Mouse (Mus musculus) thymus, adult 2 months (tissue): Measurements from ENCODE around the gene Hcar1. TPM values are rescaled to one million over a fixed set of nuclear protein-coding genes. Genes with fewer than 3 reads are reported as not detected.

Experiments used
- DNase-seq: peaks from one replicate; pipeline ENCODE4 v3.0.0; 2021
- H3K27ac ChIP-seq: fragments of 200-500 bp; 2 replicates; pipeline ENCODE4 v1.5.1; 2012; ENCODE audit warnings: low read length, control low read depth; ENCODE audit not compliant: control insufficient read depth, insufficient read depth
- H3K27me3 ChIP-seq: fragments of 200-500 bp; 2 replicates; pipeline ENCODE4 v1.6.1; 2012; ENCODE audit warnings: mild to moderate bottlenecking, low read length, moderate library complexity, mixed read lengths; ENCODE audit not compliant: control insufficient read depth, insufficient read depth
- H3K36me3 ChIP-seq: fragments of 200-500 bp; 2 replicates; pipeline ENCODE4 v1.6.1; 2012; ENCODE audit warnings: mild to moderate bottlenecking, low read length, moderate library complexity; ENCODE audit not compliant: control insufficient read depth, insufficient read depth
- H3K4me1 ChIP-seq: fragments of 200-500 bp; replicated peaks from 2 replicates; pipeline ENCODE4 v1.6.1; 2012; ENCODE audit warnings: low read length; ENCODE audit not compliant: control insufficient read depth, insufficient read depth
- H3K4me3 ChIP-seq: fragments of 200-500 bp; 2 replicates; pipeline ENCODE4 v1.5.1; 2012; ENCODE audit warnings: mild to moderate bottlenecking, low read length, control low read depth, moderate library complexity; ENCODE audit not compliant: control insufficient read depth, insufficient read depth
- CTCF ChIP-seq: fragments of 200-500 bp; IDR thresholded peaks from 2 replicates; pipeline ENCODE4 v1.5.1; 2012; ENCODE audit warnings: mild to moderate bottlenecking, control low read depth, low read length, moderate library complexity, borderline replicate concordance; ENCODE audit not compliant: control insufficient read depth, poor library complexity, insufficient read depth; ENCODE audit errors: extremely low read depth
- POLR2A ChIP-seq: fragments of 200-500 bp; IDR thresholded peaks from 2 replicates; pipeline ENCODE4 v1.6.1; 2012; ENCODE audit warnings: mild to moderate bottlenecking, low read length, control low read depth, moderate library complexity; ENCODE audit not compliant: control insufficient read depth, poor library complexity, insufficient read depth; ENCODE audit errors: extremely low read depth
- WGBS: fragments of 180-500 bp; shearing (Covaris S2); methylation state at CpG from one replicate; pipeline ENCODE4 v1.1.7; 2018; 5-methylcytosine and 5-hydroxymethylcytosine counted together
- polyA plus RNA-seq: library from polyadenylated mRNA; depleted of rRNA; stranded (reverse); fragments of >200 nt; gene quantifications from 2 replicates; pipeline ENCODE4 v1.2.3, GENCODE M21; 2012

The Hcar1 gene
- polyA plus RNA-seq, 1 experiment: 3.1 TPM

GRCm38 (mm10) chr5:123906146-123906975 is 26.5 kb upstream of the Hcar1 start:
- Histone ChIP-seq H3K36me3 (no peaks in the 10 kb centered on the region), H3K27me3 (no peaks in the 10 kb centered on the region), H3K27ac (no peak overlapping the region), H3K4me1 (peaks cover 10% of the 10 kb centered on the region), H3K4me3 (no peak overlapping the region)
- no peak for DNase-seq
- TF ChIP-seq POLR2A (no peak), CTCF (no peak)
- 50% methylated on average over 17 of the region's 17 CpGs for WGBS

GRCm38 (mm10) chr5:123904059-123904672 is 24.3 kb upstream of the Hcar1 start:
- Histone ChIP-seq H3K4me3 (no peak overlapping the region), H3K36me3 (no peaks in the 10 kb centered on the region), H3K4me1 (peaks cover 10% of the 10 kb centered on the region), H3K27ac (no peak overlapping the region), H3K27me3 (no peaks in the 10 kb centered on the region)
- WGBS: 75% methylated on average over 11 of the region's 11 CpGs
- TF ChIP-seq POLR2A (no peak), CTCF (no peak)
- DNase-seq: no peak

- H3K4me1 ChIP-seq: peaks cover 9% of the 10 kb centered on the region
- peak overlapping the region; percentile 41 for H3K4me3 ChIP-seq
- 12% methylated on average over 13 of the region's 13 CpGs for WGBS
- TF ChIP-seq POLR2A (no peak), CTCF (no peak)
- no peaks in the 10 kb centered on the region for H3K36me3 ChIP-seq
- no peak for DNase-seq
- H3K27me3 ChIP-seq: no peaks in the 10 kb centered on the region
- no peak overlapping the region for H3K27ac ChIP-seq
These were observed 17.5 kb upstream of the Hcar1 start for GRCm38 (mm10) chr5:123897352-123897751.

GRCm38 (mm10) chr5:123896395-123896794 is 16.6 kb upstream of the Hcar1 start:
- H3K36me3 ChIP-seq: no peaks in the 10 kb centered on the region
- no peak for TF ChIP-seq CTCF
- no peak for TF ChIP-seq POLR2A
- 92% methylated on average over 11 of the region's 11 CpGs for WGBS
- H3K27me3 ChIP-seq: no peaks in the 10 kb centered on the region
- no peak overlapping the region for H3K27ac ChIP-seq
- H3K4me1 ChIP-seq: peaks cover 11% of the 10 kb centered on the region
- H3K4me3 ChIP-seq: no peak overlapping the region
- DNase-seq: no peak

- no peak for DNase-seq
- no peak overlapping the region for H3K27ac ChIP-seq
- H3K36me3 ChIP-seq: no peaks in the 10 kb centered on the region
- no peak for TF ChIP-seq CTCF
- TF ChIP-seq POLR2A: no peak
- WGBS: 49% methylated on average over 5 of the region's 5 CpGs
- peaks cover 11% of the 10 kb centered on the region for H3K4me1 ChIP-seq
- H3K4me3 ChIP-seq: no peak overlapping the region
- no peaks in the 10 kb centered on the region for H3K27me3 ChIP-seq
These were observed 13.7 kb upstream of the Hcar1 start for GRCm38 (mm10) chr5:123893520-123893919.

- 21% methylated on average over 6 of the region's 6 CpGs for WGBS
- no peak for TF ChIP-seq POLR2A
- no peak for TF ChIP-seq CTCF
- H3K4me1 ChIP-seq: peaks cover 2% of the 10 kb centered on the region; the same call in 1 of the 2 replicates
- no peaks in the 10 kb centered on the region for H3K36me3 ChIP-seq
- peak; percentile 32 for DNase-seq
- no peak overlapping the region for H3K4me3 ChIP-seq
- no peak overlapping the region for H3K27ac ChIP-seq
- no peaks in the 10 kb centered on the region for H3K27me3 ChIP-seq
These were observed 11.8 kb upstream of the Hcar1 start for GRCm38 (mm10) chr5:123891669-123892068.

GRCm38 (mm10) chr5:123890987-123891386 is 11.2 kb upstream of the Hcar1 start:
- Histone ChIP-seq H3K4me3 (no peak overlapping the region), H3K27me3 (no peaks in the 10 kb centered on the region), H3K27ac (no peak overlapping the region), H3K36me3 (no peaks in the 10 kb centered on the region), H3K4me1 (0 out of 2 replicates have a peak, but pooled peaks cover 2% of the 10 kb centered on the region)
- DNase-seq: no peak
- TF ChIP-seq CTCF (no peak), POLR2A (no peak)
- WGBS: 83% methylated on average over 5 of the region's 5 CpGs
